Mouse (Mus musculus): ENCODE measurements at regions not wholly inside any gene's neighbourhood (a gene's known extent, or its start where the extent isn't known, plus 50 kb on each side); places are given as distances from the start of the nearest gene placed in this dataset.
"Not testable (repeated sequence)": the region's sequence is repeated elsewhere in the genome, so short reads cannot be mapped to it uniquely, and the experiment has no call there.

DNA sequence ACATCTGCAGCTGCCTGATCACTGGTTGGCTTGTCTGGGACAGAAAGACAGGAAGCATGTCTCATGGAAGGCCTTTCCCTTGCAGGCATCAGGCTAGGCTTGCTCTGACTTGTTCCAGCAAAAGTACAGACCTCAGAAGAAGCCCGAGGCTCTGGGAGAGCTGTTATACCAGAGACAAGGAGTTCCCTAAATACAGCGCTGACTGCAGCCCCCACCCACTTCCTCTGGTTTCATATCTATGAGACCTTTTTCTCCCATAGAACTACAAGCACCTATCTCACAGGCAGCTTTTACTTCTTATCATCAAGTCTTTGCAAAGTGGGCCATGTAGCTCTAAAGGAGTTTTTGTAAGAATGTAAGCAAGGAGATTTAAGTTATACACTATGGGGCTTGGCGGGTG, 312.2 kb upstream of the Vmn1r3 start:
- DNase-seq: not testable (repeated sequence)

DNA sequence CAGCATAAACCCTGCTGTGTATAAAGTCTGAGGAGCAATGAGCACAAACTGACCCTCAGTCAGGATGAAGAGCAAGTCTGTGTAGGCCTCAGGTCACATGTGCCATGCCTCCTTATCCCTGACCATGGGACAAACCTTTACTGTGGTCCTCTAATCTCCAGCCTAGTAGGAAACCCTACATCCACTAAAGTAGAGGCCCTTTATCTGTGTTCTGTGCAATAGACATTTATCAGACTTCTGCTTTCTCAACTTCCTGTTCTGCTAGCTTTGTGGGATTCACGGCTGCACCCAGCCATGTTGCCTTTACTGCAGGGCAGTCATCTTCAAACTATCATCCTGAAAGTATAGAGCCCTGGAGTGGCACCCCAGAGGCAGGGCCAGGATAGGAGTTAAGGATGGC, 310.8 kb upstream of the Vmn1r3 start:
- not testable (repeated sequence) for DNase-seq

DNA sequence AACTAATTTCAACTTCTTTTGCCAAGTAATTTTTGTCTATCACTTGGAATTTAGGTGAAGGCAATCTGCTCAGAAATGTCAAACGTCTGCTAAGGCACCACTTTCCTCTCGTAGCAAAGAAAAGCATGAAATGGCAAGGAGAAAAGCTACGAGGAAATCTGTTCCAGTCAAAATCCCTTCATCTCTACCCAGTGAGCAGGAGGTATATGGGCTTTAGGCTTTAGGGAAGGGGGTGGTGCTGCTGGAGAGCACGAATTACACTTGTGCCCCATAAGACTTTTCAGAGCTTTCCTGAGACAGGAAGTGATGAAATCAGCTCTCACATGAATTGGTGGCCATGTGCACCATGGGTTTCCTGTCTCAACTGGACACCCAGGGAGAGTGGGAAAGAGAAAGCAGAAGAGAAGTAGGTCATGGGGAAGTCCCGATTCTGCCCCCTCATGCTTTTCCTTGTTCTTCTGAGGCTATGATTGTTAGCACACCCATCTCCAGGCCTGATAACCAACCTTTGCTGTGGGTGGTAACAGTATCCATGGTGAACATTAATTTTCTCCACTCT, 309.0 kb upstream of the Vmn1r3 start:
- not testable (repeated sequence) for DNase-seq

DNA sequence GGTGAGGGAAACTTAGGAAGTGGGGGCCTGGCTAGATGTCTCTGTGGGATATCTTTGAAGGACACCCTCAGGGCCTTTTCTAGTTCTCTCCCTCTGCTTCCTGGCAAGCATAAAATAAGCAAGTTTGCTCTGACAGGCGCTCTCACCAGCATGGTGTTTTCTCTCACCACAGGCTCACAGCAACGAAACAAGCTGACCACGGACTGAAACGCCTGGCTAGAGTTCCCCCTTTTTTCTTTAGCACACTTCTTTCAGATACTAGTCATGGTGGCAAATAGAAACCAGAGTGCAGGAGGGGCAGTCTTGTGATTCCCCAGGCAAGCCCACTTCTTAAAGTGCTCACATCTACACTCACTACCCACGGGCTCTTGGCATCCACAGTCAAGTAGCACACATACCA, 305.7 kb upstream of the Vmn1r3 start:
- DNase-seq: not testable (repeated sequence)

DNA sequence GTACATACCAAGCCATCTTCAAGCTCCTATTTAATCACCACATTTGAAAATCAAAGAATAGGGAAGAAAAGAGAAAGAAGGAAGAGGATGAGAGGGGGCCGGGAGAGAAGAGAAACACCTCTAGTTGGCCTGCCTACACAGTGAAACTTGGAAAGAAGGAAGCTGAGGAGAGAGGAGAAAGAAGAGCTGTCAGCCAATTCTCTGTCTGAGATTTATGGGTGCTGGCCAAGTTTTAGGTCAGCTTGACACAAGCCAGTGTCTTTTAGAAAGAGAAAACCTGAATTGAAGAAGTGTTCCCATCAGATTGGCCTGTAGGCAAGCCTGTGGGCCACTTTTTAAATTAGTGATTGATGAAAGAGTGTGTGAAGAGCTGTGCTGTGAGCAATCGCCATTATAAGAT, 296.9 kb upstream of the Vmn1r3 start:
- DNase-seq: no peak

DNA sequence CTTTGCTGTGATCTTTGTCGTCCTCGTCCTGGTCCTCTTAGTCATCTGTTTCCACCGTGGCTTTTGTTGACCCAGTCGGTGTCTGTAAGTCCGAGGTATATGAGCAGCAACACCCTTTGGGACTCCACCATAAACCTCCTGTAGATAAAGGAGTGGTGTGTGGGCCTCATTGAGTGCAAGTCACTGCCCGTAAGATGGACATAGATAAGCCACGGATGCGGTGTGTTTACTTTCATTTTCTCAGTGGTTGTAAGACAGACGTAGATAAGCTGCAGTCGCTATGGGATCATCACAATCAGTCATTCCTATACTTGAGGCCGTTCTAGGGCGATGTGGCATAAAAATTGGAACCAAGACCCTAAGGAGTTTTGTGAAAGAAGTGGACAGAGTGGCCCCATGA, 271.6 kb upstream of the Vmn1r3 start:
- no peak for DNase-seq

DNA sequence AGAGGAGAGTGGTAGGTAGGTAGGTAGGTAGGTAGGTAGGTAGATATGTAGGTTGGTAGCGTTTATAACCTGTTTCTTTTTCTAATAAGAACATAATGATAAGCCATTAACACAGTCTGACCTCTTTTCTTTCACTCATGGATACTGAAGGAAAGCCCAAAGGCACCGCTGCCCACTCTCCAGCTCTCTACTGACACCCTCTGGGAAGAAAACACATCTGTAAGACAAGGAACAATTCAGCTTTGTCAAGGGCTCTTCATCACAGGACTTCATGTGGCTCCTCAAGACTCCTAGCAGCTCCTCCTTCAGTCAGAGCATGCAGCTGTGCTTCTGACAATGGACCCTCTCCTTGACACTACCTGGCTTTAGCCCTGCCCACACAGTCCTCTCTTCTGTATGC, 252.2 kb upstream of the Vmn1r3 start:
- not testable (repeated sequence) for DNase-seq

DNA sequence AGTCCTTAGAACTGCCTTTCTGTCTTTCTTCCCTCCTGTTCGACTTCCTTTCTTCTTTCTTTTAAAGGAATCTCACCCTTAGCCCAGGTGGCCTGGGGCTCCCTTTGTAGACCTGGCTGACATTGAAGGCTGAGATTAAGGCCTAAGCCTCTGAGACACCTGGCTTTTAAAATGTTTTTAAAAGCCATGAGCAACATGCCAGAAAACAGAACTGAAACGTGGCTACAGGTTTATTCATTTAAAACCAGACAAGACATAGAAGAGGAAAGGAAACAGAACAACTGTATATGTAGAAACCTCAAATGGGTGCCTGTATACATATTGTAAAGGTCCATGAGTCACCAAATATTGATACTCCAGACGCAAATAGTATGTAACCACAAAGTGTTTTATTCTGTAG, 242.8 kb upstream of the Vmn1r3 start:
- DNase-seq: no peak

DNA sequence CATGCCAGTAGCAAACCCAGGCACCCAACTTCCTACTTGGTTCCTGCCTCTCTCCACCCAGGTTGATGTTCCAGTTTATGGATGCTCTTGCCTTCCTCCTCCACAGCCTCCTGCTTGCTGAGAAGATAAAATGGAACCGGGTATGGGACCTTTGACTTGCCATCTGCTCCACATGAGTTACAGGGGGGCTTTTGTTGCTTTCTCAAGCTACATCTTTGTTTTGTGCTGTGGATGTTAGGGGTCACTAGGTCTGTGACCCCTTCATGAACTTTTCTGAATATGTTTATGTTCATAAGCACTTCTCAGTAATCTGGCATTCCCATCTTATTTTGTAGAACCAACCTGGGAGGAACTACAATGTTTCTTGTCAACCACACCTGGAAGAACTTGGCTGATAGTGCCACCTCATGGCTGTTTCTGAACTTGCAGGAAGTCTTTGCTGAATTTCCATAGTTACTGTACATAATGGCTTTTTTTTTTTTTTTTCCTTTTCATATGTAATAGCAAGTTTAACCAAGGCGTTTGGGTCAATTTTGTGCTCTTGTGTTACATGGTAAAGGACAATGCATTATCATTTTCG, 234.9 kb upstream of the Vmn1r3 start:
- peak; percentile 30 for DNase-seq

DNA sequence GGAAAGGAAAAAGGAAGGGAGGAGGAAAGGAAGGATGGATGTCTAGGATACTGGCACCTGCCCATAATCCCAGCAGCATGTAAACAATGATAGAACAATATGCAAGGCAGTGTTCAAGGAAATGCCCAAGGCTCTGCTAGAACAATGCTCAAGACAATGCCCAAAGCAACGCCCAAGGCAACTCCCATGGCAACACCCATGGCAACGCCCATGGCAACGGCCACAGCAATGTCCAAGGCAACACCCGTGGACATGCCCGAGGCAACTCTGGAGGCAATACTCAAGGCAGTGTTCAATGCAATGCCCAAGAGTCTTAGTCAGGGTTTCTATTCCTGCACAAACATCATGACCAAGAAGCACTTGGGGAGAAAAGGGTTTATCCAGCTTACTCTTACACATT, 231.5 kb upstream of the Vmn1r3 start:
- DNase-seq: no peak

DNA sequence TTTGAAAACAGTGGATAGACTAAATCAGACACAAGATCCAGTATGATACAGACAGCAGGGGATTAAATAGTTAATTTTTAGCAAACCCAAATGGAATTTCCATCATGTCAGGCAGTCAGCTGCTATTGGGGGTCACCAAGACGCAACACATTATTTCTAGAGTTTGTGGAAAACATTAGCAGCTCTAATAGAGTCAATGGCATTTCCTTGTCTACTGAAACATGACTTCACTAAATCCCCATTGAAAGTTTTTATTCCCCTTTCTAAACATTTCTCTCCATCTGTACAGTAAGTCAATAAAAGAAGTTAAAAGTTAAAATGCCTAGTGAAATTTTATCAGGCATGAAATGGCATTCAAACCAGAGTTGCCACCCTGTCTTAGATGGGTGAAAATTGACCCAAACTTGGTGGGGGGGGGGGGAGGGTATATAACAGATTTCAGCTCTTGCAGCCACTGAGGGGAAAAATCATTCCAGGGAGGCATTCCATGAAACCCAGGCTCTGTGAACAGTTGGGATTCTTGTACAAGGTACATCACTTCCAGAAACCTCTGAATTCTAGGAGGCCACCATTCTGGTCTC, 229.4 kb upstream of the Vmn1r3 start:
- DNase-seq: not testable (repeated sequence)

DNA sequence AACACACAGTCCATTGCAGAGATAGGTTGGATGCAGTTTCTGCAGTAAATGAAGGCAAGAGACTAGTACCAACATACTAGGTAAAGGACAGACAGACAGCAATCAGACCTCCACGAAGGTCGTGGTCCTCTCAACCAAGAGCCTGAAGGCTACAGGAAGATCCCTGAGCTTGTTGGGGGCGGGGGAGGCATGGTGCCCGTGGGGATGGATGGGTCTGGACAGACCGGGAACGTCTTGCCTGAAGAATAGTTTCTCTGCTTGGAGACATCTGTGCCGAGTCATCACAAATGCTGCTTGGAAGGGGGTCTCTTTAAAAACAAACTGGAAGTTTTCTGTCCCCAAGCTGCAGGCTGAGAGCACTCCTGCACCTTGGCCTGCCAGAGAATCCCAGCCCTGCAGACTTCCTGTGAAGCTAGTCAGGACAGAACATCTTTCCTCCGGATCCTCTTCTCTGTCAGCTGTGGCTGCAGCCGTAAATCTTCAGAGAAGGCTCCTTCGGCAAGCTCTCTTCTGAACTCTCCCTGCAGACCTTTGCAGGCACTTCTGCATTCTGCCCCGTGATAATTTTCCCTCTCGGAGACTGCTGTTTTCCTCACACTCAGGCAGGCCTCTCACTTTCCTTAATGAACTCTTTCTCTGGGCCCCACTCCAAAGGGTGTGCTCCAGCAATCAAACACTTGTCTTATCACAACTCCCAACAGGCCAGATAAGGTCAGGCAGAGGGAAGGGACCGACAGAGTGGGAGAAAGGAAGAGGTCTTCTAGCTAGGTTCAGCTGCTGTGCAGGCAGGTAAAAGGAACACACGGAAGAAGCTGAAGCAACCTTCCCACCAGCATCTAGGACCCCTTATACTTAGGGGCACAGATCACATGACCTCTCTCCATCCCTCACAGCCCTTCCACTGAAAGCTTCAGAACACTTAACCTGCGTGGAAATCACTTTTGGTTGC, 228.6 kb upstream of the Vmn1r3 start:
- peak; percentile 4 for DNase-seq

DNA sequence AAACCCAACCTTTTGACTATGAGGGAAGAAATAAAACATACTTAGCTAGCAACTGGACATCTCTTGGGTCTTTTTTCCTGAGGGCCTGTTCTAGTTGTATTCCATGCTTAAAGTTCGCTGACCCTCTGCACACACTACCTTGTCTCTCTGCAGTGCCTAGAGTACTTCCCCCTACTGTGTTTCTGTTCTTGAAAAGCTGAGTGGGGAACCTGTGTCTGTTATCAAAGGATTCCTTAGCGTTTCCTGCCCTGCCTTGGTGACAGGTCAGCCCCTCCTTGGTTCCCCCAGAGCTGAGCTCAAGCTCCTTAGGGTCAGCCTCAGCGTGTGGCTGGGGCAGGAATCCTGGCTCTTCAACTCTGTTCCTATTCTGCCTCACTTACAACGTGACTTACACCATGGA, 227.2 kb upstream of the Vmn1r3 start:
- not testable (repeated sequence) for DNase-seq

DNA sequence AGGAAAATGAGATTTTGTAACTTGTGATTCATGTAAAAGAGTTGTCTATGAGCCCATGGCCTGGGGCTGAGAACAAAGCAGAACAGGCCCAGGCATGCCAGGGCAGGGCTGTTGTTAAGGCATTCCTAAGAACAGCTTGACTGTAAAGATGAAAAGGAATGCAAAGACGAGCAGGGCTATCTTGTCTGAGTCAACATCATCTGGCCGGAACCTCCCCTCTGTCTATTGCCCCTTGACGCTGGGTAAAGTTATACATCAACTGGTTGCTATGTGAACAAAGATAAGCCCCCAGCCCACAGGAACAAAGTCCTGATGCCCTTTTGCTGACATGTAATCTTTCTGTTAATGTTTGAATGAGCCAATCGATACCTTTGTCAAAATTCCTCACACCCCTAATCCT, 217.7 kb upstream of the Vmn1r3 start:
- DNase-seq: not testable (repeated sequence)

DNA sequence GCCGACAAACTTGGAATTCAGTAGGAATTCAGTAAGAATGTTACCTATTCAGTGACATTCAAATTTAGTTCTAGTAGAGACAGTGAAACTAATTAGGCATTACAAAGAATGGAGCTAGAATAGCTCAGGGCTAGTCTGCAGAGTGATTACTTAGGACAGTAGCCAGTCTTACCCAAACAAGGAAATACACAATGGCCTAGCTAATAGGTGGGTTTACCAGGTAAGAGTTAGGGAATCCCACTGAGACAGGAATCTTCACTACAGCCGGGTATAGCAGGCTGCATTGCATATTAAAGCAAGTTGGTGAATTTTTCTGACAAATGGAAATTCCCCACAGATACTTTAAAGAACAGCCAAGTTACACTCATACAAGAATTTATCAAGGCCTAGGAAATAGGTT, 216.6 kb upstream of the Vmn1r3 start:
- not testable (repeated sequence) for DNase-seq

DNA sequence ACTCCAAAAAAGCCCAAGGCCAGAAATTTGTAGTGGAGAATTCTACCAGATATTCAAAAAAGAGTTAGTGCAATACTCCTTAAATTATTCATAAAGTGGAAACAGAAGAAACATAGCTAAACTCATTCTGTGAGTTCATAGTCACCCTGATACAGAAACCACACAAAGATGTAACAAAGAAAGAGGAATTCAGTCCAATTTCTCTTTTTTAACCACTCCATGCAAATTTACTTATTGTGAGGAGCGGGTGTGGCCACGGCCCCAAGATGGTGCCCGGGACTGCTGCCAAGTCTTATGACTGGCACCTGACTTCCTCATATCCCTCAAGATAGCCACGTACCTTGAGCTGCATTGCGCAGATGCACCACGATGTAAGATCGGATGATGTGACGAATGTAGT, 206.4 kb upstream of the Vmn1r3 start:
- not testable (repeated sequence) for DNase-seq

DNA sequence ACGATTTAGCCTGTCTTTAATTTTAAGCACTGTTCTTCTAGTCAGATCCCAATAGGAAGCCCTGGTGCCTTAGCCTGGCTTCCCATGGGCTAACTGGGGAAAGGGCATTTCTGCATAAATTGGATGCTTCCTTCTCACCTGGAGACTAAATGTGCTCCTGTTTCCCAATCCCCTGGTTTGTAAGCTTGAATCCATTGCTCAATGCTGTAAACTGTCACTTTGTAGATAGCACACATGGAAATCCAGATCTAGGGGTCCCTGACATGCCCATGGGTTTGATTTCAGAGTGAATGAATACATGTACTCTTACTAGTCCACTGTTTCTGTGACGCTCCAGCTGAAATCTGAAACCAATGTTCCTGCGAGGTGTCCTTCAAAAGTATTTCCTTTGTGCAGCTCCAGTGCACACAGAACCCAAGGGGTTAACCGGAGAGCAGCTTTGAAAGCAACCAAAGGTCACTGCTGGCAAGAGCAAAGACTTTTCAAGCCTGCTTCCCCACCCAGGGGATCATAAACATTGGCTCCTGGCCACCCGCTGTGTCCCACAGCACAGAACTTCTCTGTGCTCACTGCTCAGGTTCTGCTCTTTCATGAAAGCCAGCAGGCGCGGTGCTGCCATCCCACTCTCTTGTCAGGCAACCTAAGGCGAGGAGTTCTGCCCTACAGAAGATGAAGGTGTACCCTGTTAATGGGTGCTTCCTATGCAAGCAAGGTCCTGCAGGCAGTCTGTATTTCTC, 188.0 kb upstream of the Vmn1r3 start:
- DNase-seq: peak; percentile 1

DNA sequence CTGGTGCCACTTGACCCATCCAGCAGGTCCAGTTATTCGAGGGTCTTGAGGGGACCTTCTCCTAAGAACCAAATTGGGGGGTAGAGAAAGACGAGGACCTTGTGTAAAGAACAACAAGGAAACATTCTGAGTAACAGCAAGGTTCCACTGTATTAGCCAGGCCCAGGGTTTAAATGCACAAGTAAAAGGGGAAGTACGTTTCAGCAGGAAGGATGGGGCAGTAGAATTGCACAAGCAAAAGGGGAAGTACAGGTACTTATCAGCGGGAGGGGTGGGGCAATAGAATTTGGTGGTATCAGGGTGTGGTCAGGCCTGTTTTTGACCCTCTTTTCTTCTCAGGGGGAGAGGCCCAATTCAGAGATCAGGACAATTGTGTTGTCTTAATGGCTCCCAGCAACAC, 182.9 kb upstream of the Vmn1r3 start:
- DNase-seq: not testable (repeated sequence)

DNA sequence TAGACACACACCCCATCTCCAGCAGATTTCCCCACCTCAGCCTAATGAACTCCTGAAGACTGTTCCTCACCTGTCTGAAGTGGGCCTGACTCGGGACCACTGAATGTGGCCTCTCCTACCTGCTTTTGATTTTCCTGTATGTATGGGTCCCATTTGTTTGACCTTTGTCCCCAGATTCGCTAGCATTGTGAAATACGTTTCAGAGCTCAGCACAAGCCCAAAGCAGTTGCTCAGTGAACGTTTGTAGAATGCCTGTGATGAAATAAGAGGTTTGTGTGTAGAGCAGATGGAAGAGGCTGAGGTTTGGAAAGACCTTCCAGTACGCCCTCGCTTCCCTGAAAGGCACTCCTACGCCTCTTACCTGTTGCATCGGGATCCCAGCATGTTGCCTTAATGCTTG, 158.3 kb upstream of the Vmn1r3 start:
- not testable (repeated sequence) for DNase-seq

DNA sequence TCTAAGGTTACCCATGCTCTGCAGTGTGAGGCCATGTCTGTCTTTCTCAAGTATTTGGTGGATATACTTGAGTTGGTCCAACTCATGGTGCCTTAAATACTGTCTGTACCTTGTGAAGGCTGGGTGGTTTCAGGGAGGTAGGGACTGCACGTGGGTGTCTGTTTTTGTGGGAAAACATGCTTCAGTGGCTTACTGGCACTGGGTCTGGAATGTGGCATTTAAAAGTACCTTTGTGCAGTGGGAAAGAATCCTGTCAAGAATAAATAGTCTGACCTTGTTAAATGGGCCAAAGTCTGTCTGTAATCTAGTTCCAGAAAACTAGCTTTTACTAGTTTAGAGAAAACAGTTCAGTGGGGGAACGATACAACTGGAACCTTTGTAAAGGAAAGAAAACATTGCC, 157.5 kb upstream of the Vmn1r3 start:
- not testable (repeated sequence) for DNase-seq

DNA sequence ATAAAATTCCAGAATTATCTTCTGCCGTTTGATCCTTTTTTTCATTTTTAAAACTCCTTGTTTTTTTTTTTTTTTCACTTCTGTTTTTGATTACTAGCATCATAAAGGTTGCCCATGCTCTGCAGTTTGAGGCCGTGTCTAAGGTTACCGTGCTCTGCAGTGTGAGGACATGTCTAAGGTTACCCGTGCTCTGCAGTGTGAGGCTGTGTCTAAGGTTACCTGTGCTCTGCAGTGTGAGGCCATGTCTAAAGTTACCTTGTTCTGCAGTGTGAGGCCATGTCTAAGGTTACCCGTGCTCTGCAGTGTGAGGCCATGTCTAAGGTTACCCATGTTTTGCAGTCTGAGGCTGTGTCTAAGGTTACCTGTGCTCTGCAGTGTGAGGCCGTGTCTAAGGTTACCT, 157.0 kb upstream of the Vmn1r3 start:
- not testable (repeated sequence) for DNase-seq

Measured in embryo, embryonic 11 days (tissue).